Mouse (Mus musculus) forebrain, embryonic 16.5 days (tissue): ENCODE measurements around the gene Ppp2ca. TPM values are rescaled to one million over a fixed set of nuclear protein-coding genes. Genes with fewer than 3 reads are reported as not detected.

Experiments used
- ATAC-seq: fragments of 200-750 bp; cut with Nextera tagmentation; 2 replicates; pipeline ENCODE4 v1.8.0; 2017; ENCODE audit warnings: mild to moderate bottlenecking, moderate library complexity
- H3K27ac ChIP-seq: fragments of 300-500 bp; sonication (generic); 2 replicates; pipeline ENCODE4 v1.5.1; 2014; ENCODE audit warnings: low read length, control low read depth
- H3K27me3 ChIP-seq: fragments of 300-500 bp; sonication (generic); replicated peaks from 2 replicates; pipeline ENCODE4 v1.6.1; 2014; ENCODE audit warnings: low read length; ENCODE audit not compliant: control insufficient read depth, insufficient read depth
- H3K36me3 ChIP-seq: fragments of 300-500 bp; sonication (generic); 2 replicates; pipeline ENCODE4 v1.6.1; 2014; ENCODE audit not compliant: control insufficient read depth, insufficient read depth
- H3K4me1 ChIP-seq: fragments of 300-500 bp; sonication (generic); replicated peaks from 2 replicates; pipeline ENCODE4 v1.6.1; 2014; ENCODE audit warnings: low read length; ENCODE audit not compliant: control insufficient read depth, insufficient read depth
- H3K4me2 ChIP-seq: fragments of 300-500 bp; sonication (generic); 2 replicates; pipeline ENCODE4 v1.6.1; 2014; ENCODE audit warnings: mild to moderate bottlenecking, low read length, control low read depth
- H3K4me3 ChIP-seq: fragments of 300-500 bp; sonication (generic); replicated peaks from 2 replicates; pipeline ENCODE4 v1.5.1; 2014; ENCODE audit warnings: mild to moderate bottlenecking, low read length, control low read depth
- H3K9ac ChIP-seq: fragments of 300-500 bp; sonication (generic); replicated peaks from 2 replicates; pipeline ENCODE4 v1.6.1; 2014; ENCODE audit warnings: low read depth, low read length, control low read depth
- H3K9me3 ChIP-seq: fragments of 300-500 bp; sonication (generic); 2 replicates; pipeline ENCODE4 v1.6.1; 2016; ENCODE audit warnings: low read length; ENCODE audit not compliant: control insufficient read depth
- WGBS: fragments of 180-500 bp; shearing (Covaris S2); extraction: QIAGEN DNeasy Blood & Tissue Kit; methylation state at CpG from one replicate; pipeline ENCODE4 v1.1.7; 2014; 5-methylcytosine and 5-hydroxymethylcytosine counted together
- polyA plus RNA-seq: library from polyadenylated mRNA; unstranded; fragments of >200 nt; fragmentation: Nextera tagmentation; extraction: Ambion mirVana; gene quantifications from 2 replicates; pipeline ENCODE4 v1.2.1, GENCODE M21; 2015

Gene Ppp2ca
- polyA plus RNA-seq, 1 experiment from 2014 or later: 116 TPM

GRCm38 (mm10) chr11:52086204-52086864 is 12.1 kb upstream of the Ppp2ca start:
- Histone ChIP-seq H3K4me1 (peaks cover 20% of the 10 kb centered on the region), H3K9ac (peak overlapping the region; percentile 28), H3K27ac (peak overlapping the region; percentile 94), H3K4me2 (peak overlapping the region; percentile 36), H3K36me3 (no peaks in the 10 kb centered on the region), H3K4me3 (0 out of 2 replicates have a peak overlapping the region, but pooled peaks have one; percentile 3), H3K27me3 (no peaks in the 10 kb centered on the region), H3K9me3 (no peaks in the 10 kb centered on the region)
- WGBS: 13% methylated on average over 9 of the region's 9 CpGs
- peak; percentile 82 for ATAC-seq

- H3K9ac ChIP-seq: no peak overlapping the region
- no peaks in the 10 kb centered on the region for H3K36me3 ChIP-seq
- peaks cover 20% of the 10 kb centered on the region for H3K4me1 ChIP-seq
- H3K27me3 ChIP-seq: no peaks in the 10 kb centered on the region
- ATAC-seq: no peak
- H3K4me2 ChIP-seq: no peak overlapping the region
- no peaks in the 10 kb centered on the region for H3K9me3 ChIP-seq
- no peak overlapping the region for H3K27ac ChIP-seq
- 76% methylated on average over 8 of the region's 8 CpGs for WGBS
- no peak overlapping the region for H3K4me3 ChIP-seq
Measured at GRCm38 (mm10) chr11:52089291-52089690, 9.2 kb upstream of the Ppp2ca start.

GRCm38 (mm10) chr11:52091261-52091660 is 7.2 kb upstream of the Ppp2ca start:
- 88% methylated on average over 9 of the region's 9 CpGs for WGBS
- H3K27me3 ChIP-seq: no peaks in the 10 kb centered on the region
- no peaks in the 10 kb centered on the region for H3K9me3 ChIP-seq
- H3K4me3 ChIP-seq: no peak overlapping the region
- no peaks in the 10 kb centered on the region for H3K36me3 ChIP-seq
- H3K9ac ChIP-seq: no peak overlapping the region
- H3K27ac ChIP-seq: no peak overlapping the region
- H3K4me2 ChIP-seq: no peak overlapping the region
- H3K4me1 ChIP-seq: peaks cover 11% of the 10 kb centered on the region
- ATAC-seq: no peak

GRCm38 (mm10) chr11:52094568-52094967 is 3.9 kb upstream of the Ppp2ca start:
- ATAC-seq: no peak
- Histone ChIP-seq H3K4me1 (peaks cover 6% of the 10 kb centered on the region), H3K4me2 (no peak overlapping the region), H3K4me3 (no peak overlapping the region), H3K9me3 (no peaks in the 10 kb centered on the region), H3K27me3 (no peaks in the 10 kb centered on the region), H3K27ac (no peak overlapping the region), H3K36me3 (no peaks in the 10 kb centered on the region), H3K9ac (no peak overlapping the region)
- WGBS: 76% methylated on average over 5 of the region's 5 CpGs

- Histone ChIP-seq H3K4me1 (peaks cover 26% of the 10 kb centered on the region), H3K4me3 (no peak overlapping the region), H3K36me3 (no peaks in the 10 kb centered on the region), H3K27me3 (no peaks in the 10 kb centered on the region), H3K27ac (no peak overlapping the region), H3K9me3 (no peaks in the 10 kb centered on the region), H3K4me2 (no peak overlapping the region), H3K9ac (no peak overlapping the region)
- no peak for ATAC-seq
- WGBS: 79% methylated on average over 3 of the region's 3 CpGs
Measured at GRCm38 (mm10) chr11:52097016-52097415, 1.5 kb upstream of the Ppp2ca start.

- peaks cover 27% of the 10 kb centered on the region for H3K4me1 ChIP-seq
- no peak for ATAC-seq
- WGBS: 83% methylated on average over 2 of the region's 2 CpGs
- H3K9ac ChIP-seq: no peak overlapping the region
- no peaks in the 10 kb centered on the region for H3K27me3 ChIP-seq
- peak overlapping the region; percentile 79 for H3K4me2 ChIP-seq
- H3K9me3 ChIP-seq: no peaks in the 10 kb centered on the region
- no peak overlapping the region; the same call in 1 of the 2 replicates for H3K27ac ChIP-seq
- H3K36me3 ChIP-seq: no peaks in the 10 kb centered on the region
- no peak overlapping the region; the same call in 1 of the 2 replicates for H3K4me3 ChIP-seq
Measured at GRCm38 (mm10) chr11:52097596-52097995, 885 bp upstream of the Ppp2ca start.

- Histone ChIP-seq H3K9ac (peak overlapping the region; percentile 97), H3K27me3 (no peaks in the 10 kb centered on the region), H3K4me2 (peak overlapping the region; percentile 94), H3K9me3 (no peaks in the 10 kb centered on the region), H3K36me3 (no peaks in the 10 kb centered on the region), H3K4me1 (peaks cover 29% of the 10 kb centered on the region), H3K27ac (peak overlapping the region; percentile 99), H3K4me3 (peak overlapping the region; percentile 94)
- under 1% methylated on average over 63 of the region's 72 CpGs for WGBS
- peak; percentile 75 for ATAC-seq
Measured at GRCm38 (mm10) chr11:52099031-52099761, 715 bp downstream of the Ppp2ca start.

GRCm38 (mm10) chr11:52099771-52100219 is 1.3 kb downstream of the Ppp2ca start:
- H3K36me3 ChIP-seq: no peaks in the 10 kb centered on the region
- H3K4me3 ChIP-seq: peak overlapping the region; percentile 94
- H3K27me3 ChIP-seq: no peaks in the 10 kb centered on the region
- peak overlapping the region; percentile 97 for H3K9ac ChIP-seq
- no peaks in the 10 kb centered on the region for H3K9me3 ChIP-seq
- 4% methylated on average over 7 of the region's 7 CpGs for WGBS
- H3K27ac ChIP-seq: peak overlapping the region; percentile 99; the same call in 1 of the 2 replicates
- ATAC-seq: no peak
- H3K4me2 ChIP-seq: peak overlapping the region; percentile 94
- peaks cover 30% of the 10 kb centered on the region for H3K4me1 ChIP-seq

GRCm38 (mm10) chr11:52102977-52103376 is 4.5 kb downstream of the Ppp2ca start:
- H3K4me1 ChIP-seq: peaks cover 27% of the 10 kb centered on the region
- 87% methylated on average over 4 of the region's 4 CpGs for WGBS
- H3K9me3 ChIP-seq: no peaks in the 10 kb centered on the region
- ATAC-seq: no peak
- H3K4me2 ChIP-seq: no peak overlapping the region
- no peak overlapping the region for H3K4me3 ChIP-seq
- H3K36me3 ChIP-seq: no peaks in the 10 kb centered on the region
- no peak overlapping the region for H3K27ac ChIP-seq
- no peaks in the 10 kb centered on the region for H3K27me3 ChIP-seq
- H3K9ac ChIP-seq: no peak overlapping the region
